Comparison of ENCODE assay signal across 9 mouse cellular contexts in genomic region chr12:108613081-108613480, GRCm38 (mm10). TPM values are rescaled to one million over a fixed set of nuclear protein-coding genes. Genes with fewer than 3 reads are reported as not detected.
DNase-seq lines count a peak whose midpoint lies in the region; ATAC-seq and TF ChIP-seq lines count a peak whose summit lies in the region.
"Had no signal": no experiment of that assay in that cellular context is flagged by ENCODE, and none has a peak within 500 bp of the region (broad histone marks: within the 10 kb centered on the region; RNA-seq: fewer than 3 reads in every experiment).

No protein-coding gene starts in this region.

- H3K4me2 ChIP-seq in midbrain, postnatal 0 days (ENCODE audit: low read depth, low read length, poor library complexity, severe bottlenecking), result no peak overlapping the region
- no peak overlapping the region for H3K4me2 ChIP-seq in midbrain, embryonic 16.5 days (ENCODE audit: low read length)
- H3K4me2 ChIP-seq: embryonic facial prominence, embryonic 13.5 days had no signal

- peak; percentile 66 for TF ChIP-seq CTCF in midbrain, postnatal 0 days (IDR thresholded peaks at IDR 0.05)
- TF ChIP-seq CTCF in brain, embryonic 14.5 days (IDR thresholded peaks at IDR 0.05; ENCODE audit: borderline replicate concordance, extremely low read depth, insufficient read depth, insufficient read length), result peak; percentile 49; the same call in 1 of the 2 replicates

- H3K9ac ChIP-seq in midbrain, postnatal 0 days (replicated peaks; ENCODE audit: low read length, poor library complexity, severe bottlenecking), result no peak overlapping the region
- no peak overlapping the region for H3K9ac ChIP-seq in midbrain, embryonic 16.5 days (ENCODE audit: low read depth, low read length)
- H3K9ac ChIP-seq: embryonic facial prominence, embryonic 13.5 days had no signal

- 45% methylated on average over 3 of the region's 3 CpGs for WGBS in midbrain, postnatal 0 days
- 58% methylated on average over 3 of the region's 3 CpGs for WGBS in midbrain, embryonic 16.5 days

- no peak for ATAC-seq in midbrain, postnatal 0 days (ENCODE audit: low FRiP score)
- no peak for ATAC-seq in midbrain, embryonic 16.5 days

- H3K27me3 ChIP-seq in midbrain, postnatal 0 days (ENCODE audit: insufficient read depth, low read length), result no peaks in the 10 kb centered on the region
- H3K27me3 ChIP-seq in midbrain, embryonic 16.5 days (ENCODE audit: control insufficient read depth, insufficient read depth, low read depth, low read length), result no peaks in the 10 kb centered on the region
- H3K27me3 ChIP-seq: embryonic facial prominence, embryonic 13.5 days had no signal

- DNase-seq in midbrain, postnatal 0 days (ENCODE audit: low spot score), result peak; percentile 51
- DNase-seq in brain, embryonic 14.5 days (ENCODE audit: low read depth), result peak; percentile 34
- peak; percentile 12 for DNase-seq in forelimb bud, embryonic 11.5 days (ENCODE audit: low read depth, low spot score)
- peak; percentile 75 to 83 for DNase-seq in kidney, adult 8-10 months
- peak; percentile 64 to 75 for DNase-seq in lung, adult 18-20 months
- peak; percentile 70 for DNase-seq in right cerebral cortex, postnatal 14 days
- DNase-seq in urinary bladder, postnatal 25 days (ENCODE audit: low spot score), result peak; percentile 74

- 0 out of 2 replicates have a peak, but pooled peaks cover 3% of the 10 kb centered on the region for H3K4me1 ChIP-seq in midbrain, postnatal 0 days (ENCODE audit: insufficient read depth, low read length)
- peaks cover 14% of the 10 kb centered on the region for H3K4me1 ChIP-seq in midbrain, embryonic 16.5 days (ENCODE audit: control insufficient read depth, insufficient read depth, low read length)

- H3K27ac ChIP-seq in midbrain, postnatal 0 days (ENCODE audit: low read depth, low read length), result no peak overlapping the region
- H3K27ac ChIP-seq in midbrain, embryonic 16.5 days (ENCODE audit: low read length), result no peak overlapping the region
- H3K27ac ChIP-seq: embryonic facial prominence, embryonic 13.5 days had no signal

- H3K36me3 ChIP-seq in midbrain, postnatal 0 days (ENCODE audit: insufficient read depth, low read length), result no peaks in the 10 kb centered on the region
- H3K36me3 ChIP-seq in midbrain, embryonic 16.5 days (ENCODE audit: control insufficient read depth, insufficient read depth, low read length), result no peaks in the 10 kb centered on the region

- no peak overlapping the region for H3K4me3 ChIP-seq in midbrain, postnatal 0 days (ENCODE audit: low read depth, low read length)
- no peak overlapping the region for H3K4me3 ChIP-seq in midbrain, embryonic 16.5 days (ENCODE audit: low read depth, low read length)
- H3K4me3 ChIP-seq: embryonic facial prominence, embryonic 13.5 days had no signal

- H3K9me3 ChIP-seq in midbrain, postnatal 0 days (ENCODE audit: low read length), result no peaks in the 10 kb centered on the region
- no peaks in the 10 kb centered on the region for H3K9me3 ChIP-seq in midbrain, embryonic 16.5 days (replicated peaks; ENCODE audit: control insufficient read depth, low read length, poor library complexity, severe bottlenecking)
- H3K9me3 ChIP-seq: embryonic facial prominence, embryonic 13.5 days had no signal

- no peak for TF ChIP-seq POLR2A in brain, embryonic 14.5 days (IDR thresholded peaks at IDR 0.05; ENCODE audit: borderline replicate concordance, extremely low read depth, insufficient read depth, insufficient read length, poor library complexity, severe bottlenecking)

RNA-seq across cellular contexts. Expression of gene Evl, which starts 58.6 kb away (rescaled TPM):
- total RNA-seq in midbrain, postnatal 0 days (2014; rRNA removed), result 230 and 255 TPM in 2 replicates
- 285 and 290 TPM in 2 replicates for polyA plus RNA-seq in midbrain, postnatal 0 days (2015; fragmentation: Nextera tagmentation; extraction: Ambion mirVana)
- 268 and 272 TPM in 2 replicates for polyA plus RNA-seq in midbrain, embryonic 16.5 days (2015; fragmentation: Nextera tagmentation; extraction: Ambion mirVana)
- polyA plus RNA-seq in brain, embryonic 14.5 days (2012; rRNA removed), result 432 and 459 TPM in 2 replicates

Comparison
In these comparisons a context has a peak if more than half of its experiments do, and no peak if none do; other contexts are left out.
1. DNase-seq: peak in every context shown above with its lines; median percentile 79 in kidney, adult 8-10 months; 74 in urinary bladder, postnatal 25 days; 70 in right cerebral cortex, postnatal 14 days; 70 in lung, adult 18-20 months; 51 in midbrain, postnatal 0 days; 34 in brain, embryonic 14.5 days; 12 in forelimb bud, embryonic 11.5 days.